Mouse (Mus musculus) lung, embryonic 14.5 days (tissue): ENCODE measurements around the gene Cpne2. TPM values are rescaled to one million over a fixed set of nuclear protein-coding genes. Genes with fewer than 3 reads are reported as not detected.

Experiments used
- ATAC-seq: fragments of 200-750 bp; cut with Nextera tagmentation; 2 replicates; pipeline ENCODE4 v1.8.0; 2017; ENCODE audit warnings: mild to moderate bottlenecking, moderate TSS enrichment, moderate library complexity; ENCODE audit not compliant: insufficient read depth
- DNase-seq: peaks from one replicate; pipeline ENCODE4 v3.0.0-alpha.2; 2015
- H3K27ac ChIP-seq: fragments of 300-500 bp; sonication (generic); 2 replicates; pipeline ENCODE4 v1.5.1; 2014; ENCODE audit warnings: low read depth, mild to moderate bottlenecking, moderate library complexity
- H3K27me3 ChIP-seq: fragments of 300-500 bp; sonication (generic); 2 replicates; pipeline ENCODE4 v1.6.1; 2014; ENCODE audit warnings: low read length, control low read depth; ENCODE audit not compliant: insufficient read depth
- H3K36me3 ChIP-seq: fragments of 300-500 bp; sonication (generic); 2 replicates; pipeline ENCODE4 v1.6.1; 2014; ENCODE audit warnings: control low read depth; ENCODE audit not compliant: insufficient read depth
- H3K4me1 ChIP-seq: fragments of 300-500 bp; sonication (generic); 2 replicates; pipeline ENCODE4 v1.6.1; 2014; ENCODE audit warnings: antibody characterized with exemption, control low read depth; ENCODE audit not compliant: insufficient read depth
- H3K4me2 ChIP-seq: fragments of 300-500 bp; sonication (generic); 2 replicates; pipeline ENCODE4 v1.6.1; 2014; ENCODE audit warnings: mild to moderate bottlenecking
- H3K4me3 ChIP-seq: fragments of 300-500 bp; sonication (generic); 2 replicates; pipeline ENCODE4 v1.5.1; 2014; ENCODE audit warnings: low read depth, low read length
- H3K9ac ChIP-seq: fragments of 300-500 bp; sonication (generic); 2 replicates; pipeline ENCODE4 v1.6.1; 2014
- H3K9me3 ChIP-seq: fragments of 300-500 bp; sonication (generic); 2 replicates; pipeline ENCODE4 v1.6.1; 2016; ENCODE audit warnings: low read depth, low read length, control low read depth
- CTCF ChIP-seq: IDR thresholded peaks from 2 replicates; pipeline ENCODE4 v1.5.1; 2016; ENCODE audit warnings: antibody characterized with exemption, low read depth
- WGBS: fragments of 180-500 bp; shearing (Covaris S2); extraction: QIAGEN DNeasy Blood & Tissue Kit; methylation state at CpG from one replicate; pipeline ENCODE4 v1.1.7; 2014; 5-methylcytosine and 5-hydroxymethylcytosine counted together
- polyA plus RNA-seq: library from polyadenylated mRNA; unstranded; fragments of >200 nt; fragmentation: Nextera tagmentation; extraction: Ambion mirVana; gene quantifications from 2 replicates; pipeline ENCODE4 v1.2.1, GENCODE M21; 2014

Gene Cpne2
- polyA plus RNA-seq, 1 experiment from 2014 or later, result 12.1 TPM

DNA sequence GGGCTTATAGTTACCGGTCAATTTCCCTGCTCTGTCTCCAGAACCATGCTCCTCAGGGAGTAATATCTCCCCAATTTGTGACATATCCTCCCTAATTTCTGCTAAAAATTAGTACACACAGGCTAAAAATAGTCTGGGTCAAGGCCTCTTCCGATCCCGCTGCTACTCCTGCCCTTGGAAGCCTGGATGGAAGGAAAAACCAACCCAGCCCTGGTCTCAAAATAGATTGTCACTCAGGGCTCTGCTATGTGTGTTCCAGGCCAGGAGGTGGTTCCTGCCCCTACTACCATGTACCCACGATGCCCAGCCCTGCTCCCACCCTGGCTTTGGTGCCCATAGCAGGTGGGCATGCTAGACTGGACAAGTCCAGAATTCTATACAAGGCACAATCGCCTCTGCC, 17.2 kb downstream of the Cpne2 start:
- H3K4me2 ChIP-seq, result no peak overlapping the region
- no peak overlapping the region for H3K4me3 ChIP-seq
- H3K9me3 ChIP-seq, result no peaks in the 10 kb centered on the region
- no peak overlapping the region for H3K9ac ChIP-seq
- TF ChIP-seq CTCF, result no peak
- H3K36me3 ChIP-seq, result no peaks in the 10 kb centered on the region
- ATAC-seq, result no peak
- H3K4me1 ChIP-seq, result no peaks in the 10 kb centered on the region
- no peak overlapping the region for H3K27ac ChIP-seq
- H3K27me3 ChIP-seq, result no peaks in the 10 kb centered on the region
- 83% methylated on average over 5 of the region's 5 CpGs for WGBS
- no peak for DNase-seq

DNA sequence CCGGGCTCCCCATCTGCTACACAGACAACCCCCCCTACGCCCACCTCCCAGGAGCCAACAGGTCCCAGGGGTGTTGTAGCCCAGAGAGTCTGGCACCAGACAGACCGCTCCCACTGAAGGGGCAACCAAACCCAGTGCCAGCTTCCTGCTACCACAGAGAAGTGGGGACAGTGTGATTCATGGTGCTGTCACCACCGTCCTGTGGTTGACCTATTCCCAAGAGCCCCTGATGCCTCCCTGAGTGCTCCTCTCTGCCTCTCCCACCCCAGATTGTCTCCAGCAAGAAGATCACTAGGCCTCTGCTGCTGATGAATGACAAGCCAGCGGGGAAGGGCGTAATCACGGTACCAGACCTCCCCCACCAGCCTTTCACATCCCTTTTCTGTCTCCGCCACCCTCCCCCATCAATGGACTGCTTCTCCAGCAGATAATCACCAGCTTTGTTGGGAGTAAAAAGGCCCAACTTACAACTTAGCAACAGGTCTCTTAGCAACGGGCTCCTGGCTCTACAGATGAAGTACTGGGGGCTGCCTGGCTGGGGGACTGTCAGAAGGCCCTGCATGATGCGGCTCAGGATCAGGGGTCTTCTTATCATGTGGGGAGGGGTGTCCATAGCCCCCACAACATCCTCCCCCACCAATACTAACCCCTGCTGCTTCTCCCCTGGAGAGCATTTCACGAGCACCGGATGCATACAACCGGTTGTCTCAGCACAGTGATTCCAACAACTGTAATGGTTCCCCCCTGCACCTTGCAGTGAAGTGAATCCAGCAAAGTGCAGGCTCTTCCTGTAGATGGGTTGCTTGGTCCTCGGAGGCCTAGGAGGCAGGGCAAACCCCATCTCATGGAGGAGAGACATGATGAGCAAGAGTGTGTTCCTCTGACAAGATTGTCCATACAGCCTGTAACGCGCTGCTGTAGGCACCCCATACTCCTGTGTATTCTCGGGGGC, 19.0 kb downstream of the Cpne2 start:
- no peak overlapping the region for H3K27ac ChIP-seq
- H3K36me3 ChIP-seq, result no peaks in the 10 kb centered on the region
- no peak overlapping the region for H3K4me2 ChIP-seq
- no peak for TF ChIP-seq CTCF
- H3K4me3 ChIP-seq, result no peak overlapping the region
- 56% methylated on average over 17 of the region's 17 CpGs for WGBS
- no peaks in the 10 kb centered on the region for H3K9me3 ChIP-seq
- H3K4me1 ChIP-seq, result no peaks in the 10 kb centered on the region
- DNase-seq (peak; percentile 19), ATAC-seq (no peak)
- H3K9ac ChIP-seq, result no peak overlapping the region
- no peaks in the 10 kb centered on the region for H3K27me3 ChIP-seq

DNA sequence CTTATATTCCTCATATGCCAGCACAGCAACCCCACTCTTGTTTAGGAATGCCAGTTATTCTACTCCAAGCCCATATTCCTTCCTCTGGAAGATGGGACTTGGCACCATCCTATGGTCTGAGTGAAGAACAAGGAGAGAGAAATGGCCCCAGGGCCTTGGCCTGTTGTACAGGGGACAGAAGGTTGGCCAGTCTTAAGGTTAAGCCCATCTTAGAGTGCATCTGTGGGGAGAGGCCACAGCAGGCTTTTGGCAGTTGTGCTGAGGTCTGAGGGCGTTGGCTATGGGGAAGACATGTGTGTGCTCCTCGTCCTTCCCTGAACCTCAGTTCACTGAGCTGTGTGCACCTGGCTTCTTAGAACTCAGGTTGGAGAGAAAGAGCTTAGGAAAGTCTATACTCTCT, 19.9 kb downstream of the Cpne2 start:
- TF ChIP-seq CTCF, result no peak
- no peaks in the 10 kb centered on the region for H3K36me3 ChIP-seq
- 77% methylated on average over 2 of the region's 2 CpGs for WGBS
- no peak for DNase-seq
- H3K4me3 ChIP-seq, result no peak overlapping the region
- no peak overlapping the region for H3K9ac ChIP-seq
- H3K4me1 ChIP-seq, result no peaks in the 10 kb centered on the region
- H3K9me3 ChIP-seq, result no peaks in the 10 kb centered on the region
- H3K27ac ChIP-seq, result no peak overlapping the region
- ATAC-seq, result no peak
- H3K4me2 ChIP-seq, result no peak overlapping the region
- no peaks in the 10 kb centered on the region for H3K27me3 ChIP-seq

DNA sequence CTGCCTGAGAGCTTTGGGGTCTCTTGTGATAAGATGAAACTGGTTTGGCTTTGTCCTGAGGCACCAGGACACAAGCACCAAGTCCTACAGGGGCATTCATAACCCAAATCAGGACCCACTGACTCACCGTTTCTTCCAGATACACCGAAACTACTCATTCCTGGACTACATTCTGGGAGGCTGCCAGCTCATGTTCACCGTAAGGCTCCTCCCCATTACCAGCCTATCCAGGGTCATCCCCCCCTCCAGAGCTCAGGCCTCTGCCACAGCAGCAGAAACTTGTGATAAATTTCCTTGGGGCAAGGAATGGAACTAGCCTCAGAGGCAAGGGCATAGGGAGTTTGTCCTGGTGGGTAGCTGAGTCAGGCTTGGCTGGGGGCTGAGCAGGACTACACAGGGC, 24.5 kb downstream of the Cpne2 start:
- Histone ChIP-seq H3K36me3 (no peaks in the 10 kb centered on the region), H3K4me2 (no peak overlapping the region), H3K9me3 (no peaks in the 10 kb centered on the region), H3K4me1 (no peaks in the 10 kb centered on the region), H3K4me3 (no peak overlapping the region), H3K9ac (no peak overlapping the region), H3K27ac (no peak overlapping the region), H3K27me3 (no peaks in the 10 kb centered on the region)
- no peak for TF ChIP-seq CTCF
- WGBS, result 64% methylated on average over 3 of the region's 3 CpGs
- no peak for ATAC-seq
- DNase-seq, result no peak

DNA sequence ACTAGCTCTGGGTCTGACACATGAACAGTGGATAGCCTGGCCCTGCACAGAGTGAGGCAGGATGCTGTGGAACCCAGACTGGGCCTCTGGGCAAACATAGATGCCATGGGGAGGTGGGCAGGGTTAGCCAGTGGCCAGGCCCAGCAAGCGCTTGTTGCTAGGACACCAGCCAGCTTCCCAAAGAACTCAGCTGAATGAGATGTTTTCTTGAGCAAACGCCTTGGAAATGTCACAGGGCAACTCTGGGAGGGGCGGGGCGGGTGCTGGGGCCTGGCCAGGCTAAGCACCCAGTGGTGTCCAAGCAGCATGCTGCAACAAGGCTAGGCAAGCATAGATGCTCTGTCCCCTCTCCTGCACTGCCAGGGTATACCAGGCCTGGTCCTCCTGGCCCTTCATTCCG, 28.5 kb downstream of the Cpne2 start:
- Histone ChIP-seq H3K36me3 (no peaks in the 10 kb centered on the region), H3K4me3 (no peak overlapping the region), H3K4me2 (no peak overlapping the region), H3K9ac (no peak overlapping the region), H3K27me3 (no peaks in the 10 kb centered on the region), H3K9me3 (no peaks in the 10 kb centered on the region), H3K4me1 (no peaks in the 10 kb centered on the region), H3K27ac (no peak overlapping the region)
- no peak for DNase-seq
- 49% methylated on average over 5 of the region's 5 CpGs for WGBS
- no peak for TF ChIP-seq CTCF
- no peak for ATAC-seq

DNA sequence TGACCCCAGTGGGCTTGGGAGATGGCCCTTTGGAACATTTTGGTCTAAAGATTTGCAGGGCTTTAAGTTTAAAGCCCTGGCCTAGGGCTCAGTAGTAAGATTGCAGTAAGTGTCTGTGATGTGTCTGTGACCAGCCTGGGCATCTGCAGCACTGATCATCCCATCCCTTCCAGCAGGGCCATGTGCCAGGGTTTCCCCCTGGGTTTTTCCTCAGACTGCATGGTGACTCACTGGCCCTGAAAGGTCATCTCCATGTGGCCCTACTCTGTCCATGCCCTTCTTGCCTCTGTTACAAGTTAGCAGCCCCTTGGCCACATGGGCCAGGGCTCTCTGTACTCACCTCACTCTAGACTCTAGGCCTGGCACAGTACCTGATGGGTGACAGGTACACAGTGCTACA, 31.6 kb downstream of the Cpne2 start:
- Histone ChIP-seq H3K9me3 (no peaks in the 10 kb centered on the region), H3K27me3 (no peaks in the 10 kb centered on the region), H3K36me3 (no peaks in the 10 kb centered on the region)

DNA sequence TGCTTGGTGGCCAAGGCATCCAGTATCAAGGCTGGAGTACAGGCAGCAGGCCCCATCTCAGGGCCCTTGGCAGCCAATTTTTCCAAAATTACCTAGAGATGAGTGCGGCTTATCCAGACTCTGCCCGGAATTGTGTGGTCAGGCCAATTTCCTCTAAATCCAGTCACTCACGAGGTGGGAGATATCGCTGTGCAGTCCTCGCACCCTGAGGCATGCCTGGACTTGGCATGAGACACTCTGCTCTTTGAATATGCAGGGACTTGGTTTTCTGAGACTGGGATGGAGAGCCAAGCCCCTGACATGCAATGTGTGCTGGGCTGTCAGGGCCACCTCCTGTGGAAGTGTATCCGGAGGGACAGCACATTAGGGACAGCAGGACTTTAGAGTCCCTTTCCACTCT, 33.2 kb downstream of the Cpne2 start:
- ATAC-seq, result no peak
- Histone ChIP-seq H3K4me1 (no peaks in the 10 kb centered on the region), H3K4me2 (no peak overlapping the region), H3K9me3 (no peaks in the 10 kb centered on the region), H3K9ac (no peak overlapping the region), H3K36me3 (no peaks in the 10 kb centered on the region), H3K27me3 (no peaks in the 10 kb centered on the region), H3K27ac (no peak overlapping the region), H3K4me3 (no peak overlapping the region)
- no peak for DNase-seq
- 64% methylated on average over 6 of the region's 6 CpGs for WGBS
- TF ChIP-seq CTCF, result no peak

More for the DNA sequence above, 31.6 kb downstream of the Cpne2 start:
- DNase-seq (no peak), ATAC-seq (no peak)
- Histone ChIP-seq H3K4me3 (no peak overlapping the region), H3K27ac (no peak overlapping the region), H3K9ac (no peak overlapping the region), H3K4me1 (no peaks in the 10 kb centered on the region), H3K4me2 (no peak overlapping the region)
- no peak for TF ChIP-seq CTCF
